Mouse (Mus musculus) E14TG2a.4 (cell line): ENCODE measurements at regions not wholly inside any gene's neighbourhood (a gene's known extent, or its start where the extent isn't known, plus 50 kb on each side); places are given as distances from the start of the nearest gene placed in this dataset.
A peak's percentile ranks its signal among the peaks of the same experiment; 100 is the strongest.

ENCODE experiments used
- H3K27me3 ChIP-seq: 2 replicates; pipeline ENCODE4 v1.6.1; 2014; ENCODE audit warnings: low read length, control low read depth; ENCODE audit not compliant: insufficient read depth
- H3K36me3 ChIP-seq: 2 replicates; pipeline ENCODE4 v1.6.1; 2014; ENCODE audit warnings: low read length, control low read depth; ENCODE audit not compliant: insufficient read depth
- H3K4me1 ChIP-seq: replicated peaks from 2 replicates; pipeline ENCODE4 v1.6.1; 2014; ENCODE audit warnings: low read depth, low read length, control low read depth
- H3K4me3 ChIP-seq: replicated peaks from 2 replicates; pipeline ENCODE4 v1.5.1; 2014; ENCODE audit warnings: mild to moderate bottlenecking, low read length
- H3K9me3 ChIP-seq: 2 replicates; pipeline ENCODE4 v1.6.1; 2014; ENCODE audit warnings: low read length, control low read depth
- CTCF ChIP-seq: conservative IDR thresholded peaks from 2 replicates; pipeline ENCODE4 v1.5.1; 2014; ENCODE audit warnings: low read length
- NANOG ChIP-seq: IDR thresholded peaks from 2 replicates; pipeline ENCODE4 v1.6.1; 2014; ENCODE audit warnings: borderline replicate concordance, low read length, mixed read lengths
- POU5F1 ChIP-seq: IDR thresholded peaks from 2 replicates; pipeline ENCODE4 v1.6.1; 2014; ENCODE audit warnings: low read length, borderline replicate concordance

DNA sequence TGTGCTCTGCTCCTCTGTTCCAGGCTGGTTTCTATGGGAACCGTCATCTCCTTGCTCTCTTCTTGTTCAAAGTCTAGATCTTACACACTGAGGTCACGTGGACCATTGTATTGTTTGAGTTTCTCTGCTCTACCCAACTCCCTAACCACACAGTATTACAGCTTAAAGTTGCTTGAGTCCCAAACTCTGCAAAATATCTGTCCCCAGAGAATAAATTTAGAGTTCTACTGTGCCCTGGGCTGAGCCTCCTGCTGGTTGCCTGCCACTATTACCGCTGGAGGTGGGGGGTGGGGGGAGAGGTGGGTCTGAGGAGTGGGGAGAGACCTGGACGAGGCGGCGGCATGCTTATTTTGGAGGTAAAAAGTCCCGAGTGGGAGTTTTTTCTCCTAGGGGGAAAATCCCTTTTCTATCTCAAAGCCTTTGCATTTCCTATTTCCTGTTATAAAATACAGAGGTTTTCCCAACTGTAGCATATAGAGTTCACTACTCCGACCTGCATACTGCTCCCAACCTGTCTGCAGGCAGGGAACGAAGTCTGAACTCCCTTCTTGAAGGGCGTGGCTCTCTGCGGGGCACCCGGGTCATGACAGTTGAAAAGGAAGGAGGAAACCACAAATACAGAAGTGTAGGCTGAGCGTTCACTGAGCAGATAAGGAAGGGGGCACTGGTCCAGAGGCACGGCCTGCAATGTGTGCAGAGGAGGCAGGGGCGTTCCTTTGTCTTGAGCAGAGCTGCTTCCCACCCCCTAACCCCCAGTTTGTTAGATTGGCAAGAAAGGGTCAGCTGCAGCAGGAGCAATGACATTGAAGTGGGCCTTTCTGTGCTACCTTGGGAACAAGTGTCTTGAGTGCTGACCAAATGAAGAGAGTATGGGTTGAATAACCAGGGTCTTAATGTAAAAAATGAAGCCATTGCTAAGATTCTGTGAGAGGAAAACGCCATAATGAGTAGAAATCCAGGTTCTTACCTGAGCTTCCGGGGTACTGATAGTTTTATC is 188.7 kb downstream of the Akap7 start:
- TF ChIP-seq CTCF (no peak), NANOG (no peak), POU5F1 (no peak)
- peak overlapping the region; percentile 46; the same call in 1 of the 2 replicates for H3K4me3 ChIP-seq
- H3K9me3 ChIP-seq = no peaks in the 10 kb centered on the region
- no peaks in the 10 kb centered on the region for H3K36me3 ChIP-seq
- peaks cover 37% of the 10 kb centered on the region for H3K4me1 ChIP-seq
- H3K27me3 ChIP-seq = no peaks in the 10 kb centered on the region

- H3K9me3 ChIP-seq = no peaks in the 10 kb centered on the region
- no peak for TF ChIP-seq CTCF
- TF ChIP-seq POU5F1 = no peak
- no peak for TF ChIP-seq NANOG
- peaks cover 33% of the 10 kb centered on the region for H3K4me1 ChIP-seq
- no peaks in the 10 kb centered on the region for H3K36me3 ChIP-seq
- H3K4me3 ChIP-seq = no peak overlapping the region
- H3K27me3 ChIP-seq = no peaks in the 10 kb centered on the region
Measured at GRCm38 (mm10) chr10:25114316-25114715, 187.0 kb upstream of the Arg1 start.

DNA sequence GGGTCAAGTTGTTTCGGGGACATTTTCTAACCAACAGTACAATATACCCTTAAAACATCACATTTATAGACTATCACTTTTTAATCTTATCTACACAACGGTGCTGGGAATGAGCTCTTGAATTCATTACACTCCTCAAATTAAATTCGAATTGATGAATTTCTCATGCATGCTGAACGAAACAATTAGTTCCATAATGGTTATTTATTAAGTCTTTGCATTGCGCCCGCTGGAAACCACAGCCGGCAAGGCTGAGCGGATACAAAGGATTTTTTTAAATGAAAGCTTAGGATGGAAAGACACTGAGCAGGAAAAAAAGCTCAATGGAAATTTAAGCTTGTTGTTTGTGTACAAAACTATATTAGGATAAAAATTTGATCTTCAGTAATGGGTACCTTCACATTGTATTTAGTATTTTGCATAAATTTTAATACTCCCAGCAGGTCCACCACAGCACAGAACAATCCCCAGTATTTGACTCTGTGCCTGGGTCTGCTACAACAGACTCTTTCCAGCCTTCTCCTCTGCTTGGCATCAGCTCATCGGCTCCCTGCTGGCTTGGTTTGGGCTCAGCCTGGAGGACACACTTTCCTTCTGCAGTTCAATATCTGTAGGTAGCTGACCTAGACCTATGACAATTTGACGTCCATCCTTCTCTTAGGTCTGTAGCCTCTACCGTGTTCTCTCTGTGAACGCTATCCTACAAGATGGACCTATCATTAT is 185.3 kb upstream of the Arg1 start:
- H3K4me3 ChIP-seq = no peak overlapping the region
- H3K36me3 ChIP-seq = no peaks in the 10 kb centered on the region
- no peak for TF ChIP-seq CTCF

DNA sequence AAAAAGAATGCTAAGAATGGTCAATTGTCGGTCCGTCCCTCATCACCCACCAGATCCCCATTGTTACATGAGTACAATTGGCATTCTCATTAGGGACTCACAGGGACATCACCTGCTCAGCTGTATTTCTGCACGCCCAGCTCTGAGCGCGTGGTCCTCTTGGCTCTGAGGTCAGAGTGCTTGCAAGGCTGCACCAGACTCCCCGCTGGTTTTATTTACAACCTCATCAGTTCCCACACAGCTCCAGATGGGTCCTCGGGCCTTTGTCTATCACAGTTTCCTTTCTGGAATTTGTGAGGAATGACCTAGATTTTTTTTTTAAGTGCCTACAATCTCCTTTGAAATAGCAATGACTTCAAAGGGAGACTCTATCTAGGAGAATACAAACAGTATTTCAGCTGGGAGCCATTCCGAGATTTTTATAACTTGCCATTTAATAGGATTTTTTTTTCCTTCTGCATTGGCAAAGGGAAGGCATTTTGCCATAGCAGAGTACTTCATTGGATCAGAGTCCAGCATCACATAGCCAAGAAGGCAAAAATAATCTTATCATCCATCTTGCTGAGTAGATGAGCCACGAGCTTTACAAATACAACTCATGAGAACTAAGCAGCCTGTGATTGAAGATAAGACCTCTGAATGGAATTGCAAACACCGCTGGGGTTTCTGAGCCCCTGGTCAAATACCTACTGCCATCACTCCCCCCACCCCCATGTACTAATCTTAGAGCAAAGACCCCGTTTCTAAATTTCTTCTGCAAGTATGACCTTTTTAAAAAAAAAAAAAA is 184.5 kb upstream of the Arg1 start:
- Histone ChIP-seq H3K36me3 (no peaks in the 10 kb centered on the region), H3K4me1 (peaks cover 15% of the 10 kb centered on the region), H3K27me3 (no peaks in the 10 kb centered on the region), H3K4me3 (no peak overlapping the region), H3K9me3 (no peaks in the 10 kb centered on the region)
- TF ChIP-seq NANOG (peak; percentile 53), POU5F1 (no peak), CTCF (no peak)

More for the DNA sequence above, 185.3 kb upstream of the Arg1 start:
- H3K4me1 ChIP-seq = peaks cover 18% of the 10 kb centered on the region
- H3K9me3 ChIP-seq = no peaks in the 10 kb centered on the region
- H3K27me3 ChIP-seq = no peaks in the 10 kb centered on the region

DNA sequence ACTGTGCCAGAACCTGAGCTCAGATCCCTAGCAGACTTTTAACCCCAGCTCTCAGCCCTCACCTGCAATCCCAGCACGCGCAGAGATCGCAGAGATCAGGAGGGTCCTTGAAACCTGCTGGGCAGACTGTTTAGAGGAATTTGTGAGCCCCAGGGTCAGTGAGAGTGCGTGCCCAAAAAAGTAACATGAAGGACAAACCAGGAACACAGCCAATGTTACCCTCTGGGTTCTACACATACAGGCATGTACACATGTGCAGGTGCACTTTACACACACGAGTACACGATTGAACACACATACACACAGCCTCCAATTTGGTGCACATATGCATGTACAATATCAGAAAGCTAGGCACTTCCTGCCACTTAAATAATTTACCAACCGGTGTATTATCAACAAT is 183.9 kb upstream of the Arg1 start:
- Histone ChIP-seq H3K36me3 (no peaks in the 10 kb centered on the region), H3K4me3 (no peak overlapping the region), H3K27me3 (no peaks in the 10 kb centered on the region), H3K9me3 (no peaks in the 10 kb centered on the region), H3K4me1 (peaks cover 15% of the 10 kb centered on the region)
- no peak for TF ChIP-seq CTCF
- no peak for TF ChIP-seq POU5F1
- TF ChIP-seq NANOG = no peak

- no peaks in the 10 kb centered on the region for H3K36me3 ChIP-seq
Measured at GRCm38 (mm10) chr10:25098070-25098469, 170.8 kb upstream of the Arg1 start.

DNA sequence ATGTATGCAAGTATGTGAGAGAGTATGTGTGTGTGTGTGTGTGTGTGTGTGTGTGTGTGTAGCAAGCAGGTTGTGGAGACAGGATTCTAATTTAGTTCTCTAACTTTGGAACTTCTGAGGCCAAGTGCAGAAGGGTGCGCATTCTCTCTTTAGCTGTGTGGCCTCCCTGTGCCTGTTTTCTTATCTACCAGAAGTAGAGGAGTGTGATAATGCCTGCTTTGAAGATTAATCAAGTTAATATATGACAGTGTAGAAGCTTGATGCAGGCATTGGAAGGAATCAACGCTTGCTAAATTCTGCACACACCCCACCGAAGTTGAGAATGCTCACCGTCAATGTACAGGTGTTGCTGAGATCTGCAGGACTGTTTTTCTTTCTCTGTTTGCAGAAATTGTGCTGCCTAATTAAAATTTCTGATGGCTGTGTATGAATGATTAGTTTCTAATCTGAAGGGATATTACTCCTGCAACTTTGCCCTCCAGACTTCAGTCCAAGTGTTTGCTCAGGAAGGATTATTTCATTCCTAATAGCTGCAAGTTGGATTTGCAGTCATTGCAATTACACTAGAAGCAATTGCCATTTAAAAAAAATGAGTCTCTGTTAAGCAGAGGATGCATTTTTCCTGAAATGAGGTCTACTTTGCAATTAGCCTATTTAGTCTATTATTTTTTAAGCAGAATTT is 162.6 kb upstream of the Arg1 start:
- Histone ChIP-seq H3K36me3 (no peaks in the 10 kb centered on the region), H3K4me3 (no peak overlapping the region), H3K4me1 (peaks cover 5% of the 10 kb centered on the region), H3K9me3 (no peaks in the 10 kb centered on the region), H3K27me3 (peaks cover 10% of the 10 kb centered on the region)
- TF ChIP-seq NANOG (no peak), POU5F1 (no peak), CTCF (no peak)

More at GRCm38 (mm10) chr10:25098070-25098469, 170.8 kb upstream of the Arg1 start:
- Histone ChIP-seq H3K4me3 (no peak overlapping the region), H3K9me3 (no peaks in the 10 kb centered on the region), H3K27me3 (no peaks in the 10 kb centered on the region), H3K4me1 (no peaks in the 10 kb centered on the region)
- no peak for TF ChIP-seq POU5F1
